Mouse (Mus musculus): ENCODE data around the gene Cyth3.

Gene Cyth3

DNA sequence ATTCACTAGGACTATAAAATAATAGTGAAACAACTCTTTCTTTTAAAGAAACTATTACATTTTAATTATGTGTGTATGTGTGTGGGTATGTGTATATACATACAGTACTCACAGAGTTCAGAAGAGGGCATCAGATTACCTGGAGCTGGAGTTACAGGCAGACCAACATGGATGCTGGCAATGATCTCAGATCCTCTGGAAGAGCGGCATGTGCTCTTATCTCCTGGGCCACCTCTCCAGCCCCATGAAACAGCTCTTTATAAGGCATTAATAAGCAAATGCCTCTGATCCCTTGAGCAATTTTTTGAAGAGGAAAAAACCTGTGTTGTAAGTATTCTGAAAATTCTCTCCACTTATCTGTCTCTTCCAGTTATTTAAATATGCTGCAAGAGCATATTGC is 43.8 kb downstream of the Cyth3 start:
- DNase-seq (ENCODE audit: low spot score), result no peak

DNA sequence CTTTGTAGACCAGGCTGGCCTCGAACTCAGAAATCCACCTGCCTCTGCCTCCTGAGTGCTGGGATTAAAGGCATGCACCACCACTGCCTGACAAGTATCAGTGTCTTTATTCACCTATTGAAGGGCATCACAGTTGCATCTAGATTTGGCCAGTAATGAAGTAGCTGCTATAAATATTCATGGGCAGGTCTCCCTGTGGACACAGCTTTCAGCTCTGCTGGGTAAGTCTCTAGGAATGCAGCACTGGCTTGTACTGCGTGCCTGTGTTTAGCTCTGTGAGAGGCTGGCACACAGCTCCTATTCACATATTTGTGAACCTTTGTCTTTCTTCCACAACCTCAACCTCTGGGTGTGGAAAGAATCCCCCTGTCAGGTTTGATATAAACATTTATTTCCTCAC is 46.6 kb downstream of the Cyth3 start:
- no peak for DNase-seq (ENCODE audit: low spot score)

DNA sequence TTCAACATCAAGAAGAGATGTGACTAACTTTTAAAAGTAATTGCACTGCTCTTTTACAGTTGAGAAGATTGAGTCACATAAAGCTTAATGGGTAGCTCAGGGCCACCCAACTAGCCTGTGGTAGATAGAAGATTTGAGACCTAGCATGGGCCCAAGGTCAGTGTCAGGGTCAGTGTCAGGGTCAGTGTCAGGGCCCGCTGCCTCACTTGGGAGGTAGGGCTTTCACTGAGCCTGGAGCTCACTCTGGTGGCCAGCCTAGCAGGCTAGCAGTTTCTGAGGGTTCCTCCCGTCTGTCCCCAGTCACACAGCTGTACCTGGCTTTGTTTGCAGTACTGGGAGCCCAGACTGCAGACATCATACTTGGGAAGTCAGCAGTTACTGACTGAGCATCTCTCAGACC is 47.1 kb downstream of the Cyth3 start:
- DNase-seq (ENCODE audit: low spot score), result no peak

DNA sequence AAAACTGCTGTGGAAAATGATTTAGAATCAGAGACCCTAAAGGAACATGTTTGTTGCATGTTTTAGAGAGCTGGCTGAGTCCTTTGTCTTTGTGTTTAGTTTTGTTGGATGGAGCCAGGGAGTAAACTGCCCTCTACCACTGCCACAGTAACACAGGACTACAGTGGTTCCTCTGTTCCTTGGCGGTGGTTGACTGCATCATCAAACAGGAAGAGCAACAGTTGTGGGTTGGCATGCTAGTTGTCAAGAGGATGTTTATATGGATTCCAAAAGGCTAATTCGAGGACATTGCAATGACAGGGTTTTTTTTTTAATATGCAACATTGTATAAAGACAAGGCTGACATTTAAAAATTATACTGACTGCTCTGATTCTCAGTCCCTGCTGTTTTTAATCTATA is 47.6 kb downstream of the Cyth3 start:
- DNase-seq (ENCODE audit: low spot score), result peak; percentile 40

GRCm38 (mm10) chr5:143670740-143671415 is 48.6 kb downstream of the Cyth3 start:
- no peak for DNase-seq (ENCODE audit: low spot score)

DNA sequence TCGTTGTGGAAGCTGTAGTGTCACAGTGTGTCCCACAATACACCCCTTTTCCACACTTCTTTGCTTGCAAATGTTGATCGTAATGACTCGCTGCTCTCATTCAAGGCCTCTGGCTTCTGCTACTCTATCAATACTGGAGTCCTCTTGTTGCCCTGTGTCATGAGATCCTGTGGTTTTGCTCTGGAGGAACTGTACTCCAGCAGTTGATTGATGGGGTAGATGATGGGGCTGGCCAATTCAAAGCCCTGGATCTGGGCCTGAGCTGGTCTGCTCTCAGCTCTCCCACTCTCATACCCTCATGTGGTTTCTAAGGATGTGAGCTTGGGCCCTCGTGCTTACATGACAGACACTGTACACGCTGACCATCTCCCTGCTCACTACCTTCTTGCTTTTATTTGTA is 52.3 kb downstream of the Cyth3 start:
- no peak for DNase-seq (ENCODE audit: low spot score)

DNA sequence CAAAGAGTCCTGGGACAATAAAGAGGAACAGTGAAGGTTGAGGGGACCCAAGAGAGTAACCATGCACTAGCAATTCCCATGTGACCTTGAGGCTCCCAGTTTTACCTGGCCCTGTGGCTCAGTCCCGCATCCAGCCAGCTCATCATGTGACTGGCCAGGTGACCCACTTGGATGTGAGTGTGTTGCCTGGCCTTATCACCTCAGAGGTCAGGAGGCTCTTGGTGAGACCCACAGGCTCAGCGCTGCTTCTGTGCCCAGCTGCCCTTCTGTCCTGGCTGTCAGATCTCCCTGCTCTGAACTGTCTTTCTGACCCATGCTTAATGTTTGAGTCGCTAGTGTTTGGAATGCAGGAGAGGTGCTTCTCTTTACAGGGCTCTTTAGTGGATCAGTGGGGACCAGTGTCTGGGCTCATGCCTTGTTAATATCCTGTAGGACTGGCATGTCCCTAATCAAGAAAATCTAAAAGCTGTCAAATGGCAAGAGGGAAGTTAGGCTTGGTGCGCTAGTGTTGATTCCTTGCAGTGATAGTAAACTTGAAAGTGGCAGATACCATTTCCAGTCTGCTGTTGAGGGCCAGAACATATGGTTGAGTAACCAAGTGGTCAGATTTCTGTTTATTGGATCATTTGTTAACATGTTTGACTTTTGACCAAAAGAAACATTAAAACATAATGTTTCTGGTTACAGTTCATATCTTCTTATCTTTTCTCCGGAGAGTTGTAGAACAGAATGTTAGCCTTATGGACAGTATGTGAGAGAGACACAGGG is 54.2 kb downstream of the Cyth3 start:
- DNase-seq (ENCODE audit: low spot score), result no peak

DNA sequence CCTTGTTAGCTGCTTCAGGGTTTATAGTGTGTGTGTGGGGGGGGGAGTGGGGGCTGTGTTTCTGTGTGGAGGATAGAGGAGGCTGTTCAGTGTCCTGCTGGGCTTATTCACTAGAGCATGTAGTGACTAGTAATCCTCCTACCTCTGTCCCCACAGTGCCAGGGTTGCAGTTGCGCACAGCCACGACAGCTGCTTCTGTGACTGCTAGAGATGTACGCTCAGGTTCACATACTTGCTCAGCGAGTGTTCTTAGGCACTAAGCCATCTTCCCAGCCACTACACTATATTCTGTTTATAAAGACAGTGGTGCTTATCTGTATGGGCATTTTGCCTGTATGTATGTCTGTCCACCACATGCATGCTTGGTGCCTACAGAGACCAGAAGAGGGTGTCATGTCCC is 55.1 kb downstream of the Cyth3 start:
- DNase-seq (ENCODE audit: low spot score), result no peak

DNA sequence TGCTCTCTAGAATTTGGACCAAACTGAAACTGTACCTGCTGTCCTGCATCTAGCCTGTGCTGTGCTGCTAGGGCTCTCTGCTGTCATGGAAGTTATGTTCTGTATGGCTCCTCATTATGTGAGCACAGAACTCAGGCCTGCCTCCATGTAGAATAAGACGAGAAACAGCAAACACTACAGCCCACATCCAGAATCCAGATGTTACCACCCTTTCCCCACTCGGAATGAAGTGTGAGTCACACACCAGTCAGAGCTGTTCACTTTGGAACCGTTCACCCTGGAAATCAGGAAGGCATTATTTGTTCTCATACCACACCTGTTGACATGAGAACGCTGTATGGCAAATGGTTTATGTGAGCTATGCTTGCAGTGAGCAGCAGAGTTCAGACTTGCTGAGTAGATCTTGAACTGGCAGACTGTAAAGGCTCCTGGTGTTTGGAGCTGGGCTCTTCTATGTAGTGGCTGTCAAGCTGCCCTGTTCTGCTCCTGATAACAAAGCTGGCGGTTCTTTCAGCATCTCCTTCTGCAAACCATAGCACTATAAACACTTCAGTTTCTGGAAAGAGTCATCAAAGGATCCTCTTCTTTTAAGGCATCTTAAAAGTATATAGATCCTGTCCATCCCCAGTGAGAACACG is 56.5 kb downstream of the Cyth3 start:
- DNase-seq (ENCODE audit: low spot score), result no peak

DNA sequence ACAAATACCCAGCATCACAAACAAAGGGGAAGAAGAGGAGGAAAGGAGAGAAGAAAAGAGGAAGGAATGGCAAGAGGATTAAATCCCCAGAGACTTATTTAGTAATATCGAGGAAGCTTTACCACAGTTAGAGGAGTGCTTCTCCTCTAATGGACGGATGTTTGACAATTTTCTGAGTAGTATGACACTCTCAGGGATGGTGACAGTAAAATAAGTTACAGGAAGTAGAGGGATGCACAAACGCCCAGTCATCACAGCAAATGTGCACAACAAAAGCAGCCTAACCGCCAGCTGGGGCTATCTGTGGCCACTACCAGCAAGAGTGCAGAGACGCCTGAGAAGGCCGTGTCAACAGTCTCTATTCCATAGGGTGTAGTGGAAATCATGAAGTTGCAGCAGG is 57.4 kb downstream of the Cyth3 start:
- no peak for DNase-seq (ENCODE audit: low spot score)

- DNase-seq (ENCODE audit: low spot score), result no peak
Measured at GRCm38 (mm10) chr5:143683696-143684095, 61.4 kb downstream of the Cyth3 start.

DNA sequence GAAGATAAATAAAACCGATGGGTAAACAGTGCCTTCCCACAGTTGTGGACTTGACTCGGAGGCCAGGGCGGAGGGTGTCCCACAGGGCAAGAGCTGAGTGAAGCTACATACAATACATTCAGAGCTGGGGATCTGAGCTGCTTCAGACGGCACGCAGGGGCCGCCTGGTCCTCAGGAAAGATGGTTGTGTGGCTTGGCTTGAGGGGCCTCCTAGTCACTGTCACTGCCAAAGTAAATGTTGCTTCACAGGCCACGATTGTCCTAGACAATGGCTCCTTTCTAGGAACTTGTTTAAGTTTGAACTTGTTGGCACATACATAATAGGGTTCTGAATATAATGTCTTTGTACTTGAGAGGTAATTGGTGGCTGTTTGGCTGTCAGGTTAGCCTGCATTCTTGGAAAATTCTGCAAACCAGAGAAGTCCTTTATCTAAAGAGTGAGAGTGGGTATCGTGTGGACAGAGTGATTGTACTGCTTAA is 62.7 kb downstream of the Cyth3 start:
- no peak for DNase-seq (ENCODE audit: low spot score)

- DNase-seq (ENCODE audit: low spot score), result no peak
Measured at GRCm38 (mm10) chr5:143686456-143686855, 64.2 kb downstream of the Cyth3 start.

- no peak for DNase-seq (ENCODE audit: low spot score)
Measured at GRCm38 (mm10) chr5:143687589-143687988, 65.3 kb downstream of the Cyth3 start.

DNA sequence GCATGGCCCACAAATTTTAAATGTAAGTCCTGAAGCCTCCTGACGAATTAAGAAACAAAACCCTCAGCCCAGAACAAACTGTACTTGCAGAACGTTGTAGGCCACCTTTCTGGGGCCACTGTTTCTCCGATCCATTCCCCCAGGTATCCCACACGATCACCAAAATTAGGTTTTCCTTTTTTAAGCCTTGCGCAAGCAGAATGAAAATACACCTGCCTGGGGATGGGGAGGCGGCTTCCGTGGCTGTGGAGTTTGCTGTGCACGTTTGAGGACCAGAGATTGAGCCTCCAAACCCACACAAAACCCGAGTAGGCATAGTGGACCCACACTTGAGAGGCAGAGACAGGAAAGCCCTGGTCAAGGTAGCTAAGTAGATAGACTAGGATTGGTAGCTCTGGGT is 68.1 kb downstream of the Cyth3 start:
- DNase-seq (ENCODE audit: low spot score), result no peak

DNA sequence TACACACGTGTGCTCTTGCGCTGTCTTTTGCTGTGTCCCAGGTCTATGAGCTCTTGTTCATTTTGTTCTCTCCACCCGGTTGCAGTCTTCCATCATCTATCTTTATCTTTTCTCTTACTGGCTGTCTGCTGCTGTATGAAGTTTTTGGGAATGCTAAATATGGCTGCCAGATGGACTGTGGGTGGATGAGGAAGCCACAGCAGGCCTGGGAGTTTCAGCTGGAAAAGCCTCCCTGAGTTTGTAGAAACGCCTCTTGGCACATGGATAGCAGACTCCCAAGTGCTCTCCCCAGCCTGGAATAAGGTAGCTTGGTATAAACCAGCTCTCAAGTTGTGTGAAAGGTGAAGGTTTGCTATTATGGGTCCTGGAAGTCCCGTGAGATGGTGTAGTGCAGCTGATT is 68.7 kb downstream of the Cyth3 start:
- DNase-seq (ENCODE audit: low spot score), result no peak

DNA sequence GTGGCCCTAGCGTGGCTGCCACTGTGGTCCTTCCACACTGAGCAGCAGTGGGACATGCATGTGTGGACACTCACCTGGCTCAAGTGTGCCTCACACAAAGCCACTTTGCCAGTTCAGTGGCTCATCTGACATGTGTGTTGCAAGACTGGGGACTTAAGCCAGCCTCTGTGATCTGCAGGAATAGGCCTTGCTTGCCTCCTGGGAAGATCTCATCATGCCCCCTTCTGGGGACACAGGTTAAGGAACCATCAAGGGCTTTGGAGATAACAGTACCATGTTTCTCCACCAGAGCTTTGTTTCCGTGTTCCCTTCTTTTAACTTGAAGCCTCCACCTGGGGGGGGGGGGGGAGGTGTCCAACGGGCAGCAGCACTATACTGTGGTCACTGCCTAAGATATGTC is 74.1 kb downstream of the Cyth3 start:
- peak; percentile 27 for DNase-seq (ENCODE audit: low spot score)

DNA sequence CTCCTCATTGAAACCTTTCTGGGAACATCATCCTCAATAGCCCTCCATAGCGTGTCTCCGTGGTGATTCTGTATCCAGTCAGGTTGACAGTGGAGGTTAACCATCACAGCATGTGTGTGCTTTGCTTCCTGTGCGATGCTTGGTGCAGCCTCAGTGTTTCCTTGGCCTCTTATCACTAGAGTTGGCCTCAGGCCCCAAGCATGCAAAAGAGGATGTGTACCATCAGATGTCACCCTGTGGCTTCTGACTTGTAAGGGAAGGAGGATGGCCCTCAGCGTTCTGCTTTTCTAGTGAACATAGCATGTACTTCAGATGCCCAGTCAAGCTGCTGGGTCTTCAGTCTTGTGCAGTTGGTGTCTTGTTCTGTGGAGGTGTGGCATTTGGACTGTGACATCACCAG is 76.2 kb downstream of the Cyth3 start:
- DNase-seq (ENCODE audit: low spot score), result no peak

DNA sequence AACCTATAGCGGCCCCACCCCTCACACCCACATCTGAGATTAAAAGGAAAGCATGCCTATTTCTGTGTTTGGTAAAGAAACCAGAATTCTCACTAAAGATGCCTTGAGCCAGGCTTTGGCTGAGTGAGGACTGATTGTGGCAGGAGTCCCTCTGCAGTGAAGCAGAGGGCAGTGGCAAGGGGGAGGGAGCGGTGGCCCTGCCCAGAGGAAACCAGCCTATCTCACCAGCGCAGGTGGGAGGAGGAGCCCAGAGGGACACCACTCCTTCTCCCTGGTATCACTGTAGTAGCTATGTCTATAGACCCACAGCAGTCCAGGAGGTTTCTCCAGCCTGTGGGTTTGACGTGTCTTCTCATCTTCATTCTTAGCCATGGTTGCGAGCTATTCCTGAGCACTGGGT is 78.0 kb downstream of the Cyth3 start:
- DNase-seq (ENCODE audit: low spot score), result no peak

- no peak for DNase-seq (ENCODE audit: low spot score)
Measured at GRCm38 (mm10) chr5:143701074-143701473, 78.8 kb downstream of the Cyth3 start.

- no peak for DNase-seq (ENCODE audit: low spot score)
Measured at GRCm38 (mm10) chr5:143704875-143705658, 82.8 kb downstream of the Cyth3 start.

DNA sequence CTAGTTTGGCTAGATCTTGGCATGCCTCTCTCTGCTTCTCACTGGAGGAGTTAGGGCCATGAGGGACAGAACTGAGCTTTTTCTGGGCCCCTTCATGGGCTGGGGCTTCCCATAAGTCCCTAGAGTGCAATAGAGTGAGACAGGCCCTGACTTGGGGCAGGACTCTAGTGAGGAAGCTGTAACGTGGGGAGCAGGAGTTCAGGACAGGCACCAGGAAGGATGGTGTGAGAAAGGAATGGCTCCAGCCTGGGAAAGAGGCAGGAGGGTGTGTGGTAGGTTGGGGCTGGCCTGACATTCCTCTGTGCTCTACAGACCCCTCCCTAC is 83.4 kb downstream of the Cyth3 start:
- no peak for DNase-seq (ENCODE audit: low spot score)

Data from T-cell, adult 2 months (primary cell).